Mouse (Mus musculus) ES-CJ7 (cell line): ENCODE results near the gene Tns4.
A peak's percentile ranks its signal among the peaks of the same experiment; 100 is the strongest.

ENCODE experiments used
- DNase-seq: peaks from one replicate; pipeline ENCODE4 v3.0.0; 2011; ENCODE audit warnings: low read depth, low spot score

The Tns4 gene

DNA sequence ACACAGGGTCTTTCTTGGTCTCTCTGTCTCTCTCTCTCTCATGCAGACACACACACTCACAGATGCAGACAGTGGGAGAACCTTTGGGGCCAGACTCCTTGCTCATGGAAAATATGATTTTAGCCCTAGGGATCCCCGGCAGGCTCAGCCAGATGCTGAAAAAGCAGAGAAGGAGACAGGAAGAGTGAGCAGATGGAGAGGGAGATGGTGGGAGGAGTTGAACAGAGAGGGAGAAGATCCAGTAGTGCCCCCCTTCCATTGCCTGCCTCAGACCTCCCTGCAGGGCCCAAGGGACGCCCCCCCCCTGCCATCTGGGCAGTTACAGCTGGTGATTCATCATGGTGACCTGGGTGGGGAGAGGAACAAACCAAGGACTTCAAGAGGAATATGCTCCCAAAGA, 41.5 kb downstream of the Tns4 start:
- no peak for DNase-seq

DNA sequence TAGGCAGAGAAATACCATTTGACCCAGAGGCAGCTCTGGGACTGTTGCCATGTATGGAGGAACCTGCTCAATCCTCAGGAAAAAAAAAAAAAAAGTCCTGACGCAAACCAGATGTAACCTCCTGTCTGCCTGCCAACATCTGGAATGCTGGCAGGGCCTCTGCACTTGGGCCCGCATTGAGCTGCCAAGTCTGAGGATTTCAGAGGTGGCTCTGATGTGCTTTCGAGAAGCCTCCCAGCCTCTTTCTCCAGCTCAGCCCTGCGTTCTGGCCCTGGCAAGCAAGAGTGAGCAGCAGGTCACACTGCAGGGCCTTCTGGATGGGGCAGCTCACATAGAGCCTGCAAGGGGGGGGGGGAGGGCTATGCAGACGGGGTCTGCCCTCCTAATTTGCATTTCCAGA, 42.0 kb downstream of the Tns4 start:
- no peak for DNase-seq

DNA sequence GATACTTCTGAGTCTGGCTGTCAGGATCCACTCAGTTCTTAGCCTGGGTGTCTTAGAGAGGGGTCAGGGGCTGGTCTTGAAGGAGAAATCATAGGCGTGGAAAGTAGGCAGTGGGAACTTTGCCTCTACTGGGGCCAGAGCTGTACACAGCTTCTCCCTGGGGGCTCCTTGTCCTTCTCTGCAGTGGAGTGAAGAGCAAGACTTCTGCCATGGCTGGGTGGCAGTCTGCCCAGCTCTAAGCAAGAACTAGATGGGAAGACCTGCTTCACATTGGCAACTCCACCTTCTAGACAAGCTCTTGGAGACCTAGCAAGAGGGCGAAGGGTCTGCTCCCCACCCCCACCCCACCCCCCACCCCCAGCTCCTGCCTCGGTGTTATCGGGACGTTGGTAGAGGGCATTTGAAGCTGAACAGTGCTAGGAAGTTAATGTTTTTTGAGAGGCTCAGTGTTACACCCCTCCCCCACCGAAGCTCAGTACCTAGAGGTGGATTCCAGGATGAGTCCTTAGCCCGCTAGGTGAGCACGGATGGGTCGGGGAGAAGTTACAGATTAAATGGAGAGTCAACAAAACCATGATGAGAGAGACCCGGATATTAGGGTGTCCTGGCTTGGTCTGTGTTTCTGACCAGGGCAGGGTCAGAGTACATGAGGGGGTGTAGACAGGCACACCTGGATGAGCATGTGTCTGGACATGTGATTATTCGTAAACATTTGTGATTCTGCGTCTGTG, 43.8 kb downstream of the Tns4 start:
- DNase-seq: no peak

DNA sequence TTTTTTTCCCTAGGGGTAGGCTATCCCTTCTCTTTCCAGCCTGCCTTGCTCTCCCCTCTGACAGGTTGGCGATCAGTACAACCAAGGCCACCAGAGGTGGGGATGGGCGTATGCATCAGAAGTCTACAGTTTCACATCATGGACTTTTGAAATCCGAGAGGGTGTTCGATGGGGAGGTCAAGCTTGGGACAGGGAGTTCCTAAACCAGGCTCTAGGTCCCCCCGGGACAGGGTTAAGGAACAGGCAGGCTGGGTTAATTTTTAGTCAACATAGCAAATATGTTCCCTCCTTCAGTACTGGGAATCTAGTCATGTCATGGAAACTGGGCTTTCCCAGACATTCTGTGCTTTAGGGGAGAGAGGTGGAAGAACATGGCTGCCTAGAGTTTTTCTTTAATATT, 44.8 kb downstream of the Tns4 start:
- no peak for DNase-seq

DNA sequence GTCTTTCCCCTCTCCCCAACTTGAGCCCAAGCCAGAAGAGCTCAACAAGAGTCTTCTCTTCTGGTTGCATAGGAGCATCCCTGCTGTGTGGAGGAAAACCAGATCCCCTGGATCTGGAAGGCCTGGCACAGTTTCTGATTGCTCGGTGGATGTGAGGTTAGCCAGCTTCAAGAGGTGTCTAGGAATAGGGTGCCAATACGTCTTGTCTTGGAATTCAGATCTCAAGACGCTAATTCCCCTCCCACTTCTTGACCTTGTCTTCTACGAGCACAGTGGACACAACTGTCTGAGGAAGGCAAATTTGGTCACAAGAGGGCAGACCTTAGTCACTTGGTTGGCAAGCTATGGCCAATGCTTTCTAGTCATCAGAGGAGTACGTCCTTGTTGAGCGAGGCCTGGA, 45.5 kb downstream of the Tns4 start:
- DNase-seq: no peak

DNA sequence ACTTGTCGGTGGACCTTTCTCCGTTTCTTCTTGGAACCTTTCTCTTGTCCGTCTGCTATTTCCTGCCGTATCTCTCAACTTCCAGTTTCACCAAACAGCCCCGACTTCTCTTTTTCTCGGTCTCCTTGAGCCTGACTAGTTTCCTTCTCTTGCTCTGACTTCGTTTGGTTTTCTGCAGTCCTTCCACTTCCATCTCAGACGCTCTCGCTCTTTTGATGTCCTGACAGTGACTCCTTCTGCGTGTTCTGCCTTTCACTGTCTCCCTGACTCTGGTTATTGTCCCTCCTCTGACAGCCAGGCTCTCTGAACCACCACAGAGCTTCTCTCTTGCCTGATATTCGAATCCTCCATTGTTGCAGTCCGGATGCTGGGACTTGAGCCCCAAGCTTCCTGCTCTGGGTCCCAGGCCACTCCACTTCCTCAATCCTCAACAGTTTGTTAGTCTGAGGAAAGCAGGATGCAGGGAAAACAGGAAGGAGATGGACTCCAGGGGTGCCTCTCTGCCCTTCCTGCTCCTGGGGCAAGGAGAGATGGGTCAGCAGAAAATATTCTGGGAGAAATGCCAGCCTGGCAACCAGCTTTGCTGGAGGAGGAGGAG, 46.2 kb downstream of the Tns4 start:
- DNase-seq: no peak

DNA sequence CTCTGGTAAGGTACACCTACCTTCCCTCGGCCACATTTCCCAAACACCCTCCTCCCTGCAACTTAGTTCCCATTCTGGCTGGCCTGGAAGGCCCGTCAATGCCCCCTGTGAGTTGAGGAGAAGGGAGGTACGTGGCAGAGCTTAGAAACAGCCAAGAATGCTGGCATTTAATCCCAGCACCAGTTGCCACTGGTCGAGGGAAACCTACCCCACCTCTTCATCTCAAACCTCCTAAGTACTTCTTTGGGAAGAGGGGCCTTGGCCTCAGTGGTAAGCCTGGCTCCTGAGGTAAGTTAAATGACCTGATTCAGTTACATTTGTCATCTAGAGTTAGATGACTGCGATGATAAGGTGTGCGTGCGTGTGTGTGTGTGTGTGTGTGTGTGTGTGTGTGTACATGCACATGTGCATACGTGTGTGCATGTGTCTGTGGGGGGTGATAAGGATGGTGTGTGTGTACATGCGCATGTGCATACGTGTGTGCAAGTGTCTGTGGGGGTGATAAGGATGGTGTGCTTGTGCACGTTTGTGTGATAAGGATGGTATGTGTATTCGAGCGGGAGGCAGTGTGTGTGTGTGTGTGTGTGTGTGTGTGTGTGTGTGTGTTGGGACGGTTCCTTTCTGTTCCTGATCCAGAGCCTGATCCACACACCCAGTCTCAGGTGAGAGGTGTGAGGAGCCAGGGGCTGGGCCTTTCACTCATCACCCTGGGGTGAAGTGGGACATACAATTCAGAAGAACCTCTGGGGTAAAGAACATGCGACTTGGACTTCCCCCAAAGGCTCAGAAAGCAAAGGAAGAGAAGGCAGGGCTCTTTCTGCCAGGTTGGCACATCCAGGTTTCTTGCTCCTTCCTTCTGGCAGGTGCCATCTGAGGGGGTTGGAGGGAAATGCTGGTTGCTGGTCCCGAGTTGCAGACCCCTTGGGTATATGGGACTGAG, 47.0 kb downstream of the Tns4 start:
- no peak for DNase-seq

DNA sequence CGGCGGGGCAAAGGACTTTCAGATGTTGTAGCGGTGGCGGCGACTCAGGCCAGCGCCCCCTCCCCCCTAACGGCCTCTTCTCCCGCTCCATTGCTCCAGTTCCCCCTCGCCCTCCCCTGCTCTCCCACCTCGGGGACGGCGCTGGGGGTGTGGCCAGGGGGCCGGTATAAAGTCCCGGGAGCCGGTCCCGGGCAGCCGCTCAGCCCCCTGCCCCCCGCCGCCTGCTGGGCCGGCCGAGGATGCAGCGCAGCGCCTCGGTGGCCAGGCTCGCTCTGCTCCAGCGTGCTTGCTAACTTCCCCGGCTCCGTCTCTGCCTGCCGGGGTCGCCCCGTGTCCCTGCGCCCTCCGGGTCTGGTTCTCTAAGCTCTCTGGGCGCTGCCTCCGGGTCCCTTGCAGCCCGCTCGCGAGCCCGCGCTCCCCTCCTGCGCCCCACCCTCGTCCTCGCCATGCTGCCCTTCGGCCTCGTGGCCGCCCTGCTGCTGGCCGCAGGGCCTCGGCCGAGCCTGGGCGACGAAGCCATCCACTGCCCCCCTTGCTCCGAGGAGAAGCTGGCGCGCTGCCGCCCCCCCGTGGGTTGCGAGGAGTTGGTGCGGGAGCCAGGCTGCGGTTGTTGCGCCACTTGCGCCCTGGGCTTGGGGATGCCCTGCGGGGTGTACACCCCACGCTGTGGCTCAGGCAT, 47.9 kb downstream of the Tns4 start, which contains the start of gene Igfbp4:
TSS of gene Igfbp4 (plus strand) at position 194 of the 679 bp plus-strand sequence.
- no peak for DNase-seq

DNA sequence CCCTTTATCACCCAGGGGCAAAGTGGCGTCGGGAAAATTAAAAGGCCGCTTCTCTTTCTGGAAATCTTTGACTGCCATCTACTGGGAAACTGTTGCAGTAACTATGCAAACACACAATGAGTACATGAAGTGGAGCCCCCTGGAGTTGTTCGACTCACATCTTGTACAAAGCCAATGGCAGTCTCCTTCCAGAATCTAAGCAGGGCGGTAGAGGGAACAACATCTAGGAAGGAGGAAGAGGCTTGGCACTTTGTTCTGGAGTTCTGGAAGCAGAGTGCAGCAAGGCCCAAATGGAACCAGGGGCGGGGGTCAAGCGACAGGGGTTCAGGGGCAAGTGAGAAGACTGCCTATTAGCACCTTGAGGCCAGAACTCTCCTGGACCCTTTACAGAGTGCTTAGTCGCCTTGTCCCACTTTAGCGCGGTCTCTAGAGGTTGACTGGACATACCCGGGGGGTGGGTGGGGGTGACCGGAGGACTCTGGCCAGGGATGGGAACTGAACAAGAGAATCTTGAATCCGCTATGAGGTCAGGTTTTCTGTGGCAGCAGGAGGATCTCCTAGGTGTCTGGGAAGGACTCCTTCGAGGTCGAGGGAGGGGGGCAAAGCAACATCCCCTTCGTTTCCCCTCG, 48.6 kb downstream of the Tns4 start:
- peak; percentile 58 for DNase-seq

DNA sequence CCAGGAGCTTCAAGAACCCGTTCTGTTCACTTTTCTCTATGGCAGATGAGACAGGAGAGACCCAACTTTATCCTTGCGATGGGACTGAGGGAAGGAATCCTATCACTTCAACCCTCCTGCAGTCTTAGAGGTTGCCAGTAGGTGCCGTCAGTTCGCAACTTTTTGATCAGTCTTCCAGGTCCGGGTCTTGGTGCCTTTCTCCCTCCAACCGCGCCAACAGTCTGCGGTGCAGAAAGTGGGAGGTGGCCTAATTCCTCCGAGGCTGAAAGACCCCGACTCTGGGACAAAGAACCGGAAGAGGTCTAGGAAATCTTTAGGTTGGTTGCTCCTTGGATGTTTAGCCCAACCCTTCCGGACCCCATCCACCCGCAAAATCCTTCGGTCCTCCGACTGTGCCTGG, 49.3 kb downstream of the Tns4 start:
- peak; percentile 96 for DNase-seq

DNA sequence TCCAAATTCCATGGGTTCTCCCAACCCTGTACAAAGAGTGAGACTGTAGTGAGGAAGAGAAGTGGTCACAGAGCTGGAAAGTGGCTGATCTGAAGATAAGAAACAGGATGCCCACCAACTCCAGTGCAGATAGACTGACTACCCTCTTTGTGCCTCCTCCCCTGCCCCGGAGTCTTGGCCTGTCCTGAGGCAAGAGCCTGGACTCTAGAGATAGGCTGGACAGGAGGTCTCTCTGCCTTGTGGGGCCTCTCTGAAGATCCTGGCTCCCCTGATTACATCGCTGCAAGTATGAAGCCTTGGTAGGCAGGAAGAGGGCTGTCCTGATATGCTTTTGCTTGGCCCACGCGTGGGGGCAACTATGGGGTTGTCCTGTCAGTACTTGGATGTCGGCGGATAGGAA, 52.9 kb downstream of the Tns4 start:
- no peak for DNase-seq

DNA sequence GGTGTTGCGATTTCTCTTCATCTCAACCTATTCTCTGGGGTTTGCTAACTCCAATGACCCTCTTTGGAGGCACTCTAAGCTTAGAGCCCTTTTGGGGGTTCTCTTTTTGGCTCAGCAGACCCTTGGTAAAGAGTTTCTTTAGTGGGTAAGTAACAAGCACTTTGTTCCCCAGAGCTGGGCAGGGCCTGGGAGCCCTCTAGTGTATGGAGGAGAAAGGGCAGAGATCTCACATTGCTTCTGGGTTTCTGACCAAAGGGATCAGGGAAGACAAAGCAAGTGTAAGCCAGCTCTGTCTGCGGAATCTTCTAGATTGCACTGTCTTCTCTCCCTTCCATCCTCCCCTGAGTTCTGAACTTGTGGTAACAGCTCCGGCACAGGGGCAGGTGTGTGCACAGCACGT, 53.8 kb downstream of the Tns4 start:
- DNase-seq: peak; percentile 57

DNA sequence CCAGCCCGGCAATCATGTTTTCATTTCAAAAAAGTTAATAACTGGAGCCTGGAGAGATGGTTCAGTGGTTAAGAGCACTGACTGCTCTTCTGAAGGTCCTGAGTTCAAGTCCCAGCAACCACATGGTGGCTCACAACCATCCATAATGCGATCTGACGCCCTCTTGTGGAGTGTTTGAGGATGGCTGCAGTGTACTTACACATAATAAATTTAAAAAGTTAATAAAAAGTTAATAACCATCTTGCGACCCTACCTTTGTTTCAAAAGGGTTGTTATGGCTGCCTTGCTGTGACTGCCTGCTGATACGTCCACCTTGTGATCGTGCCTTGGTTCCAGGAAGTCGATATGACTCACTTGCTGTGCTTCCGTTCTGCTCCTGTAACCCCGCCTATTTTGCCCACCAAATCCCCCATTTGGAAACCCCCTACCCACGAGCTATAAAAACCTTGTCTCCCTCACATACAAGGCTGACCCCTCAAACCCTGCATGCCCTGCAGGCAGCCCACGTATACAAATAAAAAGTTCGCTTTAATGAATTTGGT, 62.1 kb downstream of the Tns4 start:
- DNase-seq: no peak

DNA sequence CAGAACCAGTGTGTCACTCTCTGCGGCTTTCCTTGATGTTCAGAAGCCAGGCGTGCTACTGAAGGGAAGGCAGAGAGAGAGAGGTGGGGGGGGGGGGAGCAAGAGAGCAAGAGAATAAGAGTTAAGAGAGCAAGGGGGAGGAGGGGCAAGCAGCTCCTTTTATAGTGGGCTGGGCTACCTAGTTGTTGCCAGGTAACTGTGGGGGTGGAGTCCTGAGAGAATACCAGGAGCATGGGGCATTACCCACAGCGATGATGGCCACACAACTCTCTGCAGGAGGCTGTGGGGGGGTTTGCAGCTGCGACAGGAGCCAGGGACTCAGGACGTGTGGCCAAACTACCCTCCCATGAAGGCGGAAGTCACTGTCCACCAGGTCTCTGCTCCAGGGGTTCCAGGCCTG, 63.2 kb downstream of the Tns4 start:
- DNase-seq: peak; percentile 80

DNA sequence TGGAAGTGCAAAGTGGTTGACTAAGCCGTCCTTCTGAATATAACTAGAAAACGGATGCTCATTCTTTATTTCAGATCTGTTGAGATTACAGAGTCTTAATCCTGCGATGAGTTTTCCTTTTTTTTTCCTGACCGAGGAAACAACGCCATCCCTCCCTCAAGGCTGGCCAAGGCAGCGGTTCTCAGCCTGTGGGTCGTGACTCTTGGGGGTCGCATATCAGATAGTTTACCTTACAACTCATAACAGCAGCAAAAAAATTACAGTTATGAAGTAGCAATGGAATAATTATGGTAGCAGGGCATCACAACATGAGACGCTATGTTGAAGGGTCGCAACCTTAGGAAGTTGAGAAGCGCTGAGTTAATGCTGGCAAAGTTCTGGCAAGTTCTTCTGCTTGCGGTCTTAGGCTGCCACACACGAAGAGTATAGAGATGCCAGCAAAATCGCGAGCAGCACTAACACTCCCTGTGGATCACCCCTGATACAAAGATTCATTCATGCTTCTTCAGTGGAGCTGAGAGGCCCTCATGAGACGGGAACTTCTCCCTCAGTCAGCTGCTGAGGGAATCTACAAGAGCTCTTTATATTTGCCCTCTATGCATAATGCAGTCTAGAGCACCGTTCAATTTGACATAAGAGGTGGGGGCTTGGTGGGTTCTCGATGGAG, 64.5 kb downstream of the Tns4 start:
- DNase-seq: no peak

DNA sequence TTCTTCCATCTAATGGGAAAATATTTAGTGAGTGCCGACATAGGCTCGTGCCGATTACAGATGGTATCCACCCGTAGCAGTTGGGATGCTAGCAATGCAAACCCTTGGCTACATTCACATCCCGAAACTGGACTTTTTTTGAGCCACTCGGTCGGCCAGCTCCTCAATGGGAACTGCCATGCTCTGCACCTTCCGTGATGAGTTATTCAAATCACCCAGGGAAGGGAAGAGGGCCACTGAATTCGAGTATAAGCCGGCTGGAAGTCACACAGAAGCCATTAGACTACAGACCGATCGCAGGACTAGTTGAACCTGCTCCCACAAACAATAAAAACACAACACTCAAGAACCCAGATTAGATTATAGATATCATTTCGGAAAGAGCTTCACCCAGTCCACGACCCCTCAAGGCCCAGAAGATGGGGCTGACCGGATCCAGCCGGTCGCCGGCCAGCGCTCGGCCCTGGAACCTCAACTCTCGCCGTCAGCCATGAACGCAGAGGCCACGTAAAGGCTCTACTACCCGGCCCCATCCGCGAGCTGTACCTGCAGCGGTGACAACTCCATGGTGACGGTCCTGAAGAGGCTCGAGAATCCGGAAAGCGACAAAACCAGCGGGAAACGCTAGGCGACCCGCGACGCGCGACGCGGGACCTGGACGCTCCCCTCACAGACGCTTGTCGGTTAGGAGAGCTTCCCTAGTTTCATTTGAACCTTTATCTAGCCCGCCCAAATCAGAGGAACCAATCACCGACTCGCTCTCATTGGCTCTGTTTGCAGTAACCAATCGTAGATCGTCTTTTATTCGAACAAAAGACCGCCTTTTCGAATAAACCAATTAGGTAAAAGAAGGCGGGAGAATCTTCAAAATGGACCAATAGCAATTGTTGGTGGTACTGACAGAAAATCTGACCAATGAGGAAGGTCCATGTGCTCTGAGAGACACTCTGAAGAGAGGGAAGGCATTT, 65.3 kb downstream of the Tns4 start, which contains the start of gene Top2a:
TSS of gene Top2a (minus strand) at position 690 of the 968 bp plus-strand sequence.
- DNase-seq: peak; percentile 98

DNA sequence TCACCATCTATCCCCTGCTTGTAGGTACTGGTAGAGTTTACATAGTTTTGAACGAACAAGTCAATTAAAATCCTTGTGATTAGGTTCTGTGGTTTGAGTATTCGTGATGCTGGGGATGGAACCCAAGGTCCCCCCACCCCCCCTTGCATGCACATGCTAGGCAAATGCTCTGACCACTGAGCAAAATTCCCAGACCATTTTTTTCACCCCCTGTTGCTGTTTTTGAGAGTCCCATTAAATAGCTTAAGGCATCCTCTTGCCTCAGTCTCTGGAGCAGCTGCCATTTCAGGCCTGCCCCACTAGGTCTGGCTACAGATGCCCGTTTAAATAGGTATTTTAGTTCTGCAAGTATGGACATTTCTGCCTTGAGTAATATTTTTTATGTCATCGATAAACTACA, 66.0 kb downstream of the Tns4 start:
- DNase-seq: no peak

DNA sequence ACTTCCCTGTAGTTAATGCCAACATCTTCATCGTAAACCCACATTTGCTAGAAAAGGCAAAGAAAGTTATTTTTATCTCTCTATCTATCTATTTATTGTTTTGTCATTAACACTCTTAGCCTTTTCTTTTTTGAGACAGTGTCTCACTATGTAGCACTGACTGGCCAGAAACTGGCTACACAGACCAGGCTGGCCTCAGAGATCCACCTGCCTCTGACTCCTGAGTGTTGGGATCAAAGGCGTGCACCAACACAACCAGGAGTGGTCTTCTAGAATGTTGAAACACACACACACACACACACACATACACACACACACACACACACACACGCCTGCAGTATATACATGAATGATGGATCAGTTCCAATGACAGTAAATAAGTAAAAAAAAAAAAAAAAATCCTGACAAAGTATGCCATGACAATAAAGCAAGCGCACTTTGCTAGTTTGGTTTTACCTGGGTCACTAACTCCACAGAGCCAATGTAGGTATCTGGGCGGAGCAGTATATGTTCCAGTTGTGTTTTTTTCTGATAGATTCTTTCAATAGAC, 66.6 kb downstream of the Tns4 start:
- DNase-seq: no peak

DNA sequence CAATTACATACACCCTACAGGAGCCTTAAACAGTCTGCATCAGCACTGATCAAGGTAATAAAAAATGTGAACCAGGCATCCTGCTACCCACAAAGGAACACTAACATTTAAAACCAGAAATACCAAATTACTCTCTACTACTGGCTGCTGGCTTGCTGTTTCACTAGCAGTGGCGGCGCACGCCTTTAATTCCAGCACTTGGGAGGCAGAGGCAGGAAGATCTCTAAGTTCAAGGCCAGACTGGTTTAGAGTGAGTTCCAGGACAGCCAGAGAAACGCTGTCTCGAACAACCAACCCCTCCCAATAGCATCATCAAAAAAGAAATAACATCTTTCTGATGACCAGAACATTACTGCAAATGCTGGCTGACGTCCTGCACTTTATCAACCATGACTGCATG, 69.3 kb downstream of the Tns4 start:
- DNase-seq: no peak
